In the genomic region with DNA sequence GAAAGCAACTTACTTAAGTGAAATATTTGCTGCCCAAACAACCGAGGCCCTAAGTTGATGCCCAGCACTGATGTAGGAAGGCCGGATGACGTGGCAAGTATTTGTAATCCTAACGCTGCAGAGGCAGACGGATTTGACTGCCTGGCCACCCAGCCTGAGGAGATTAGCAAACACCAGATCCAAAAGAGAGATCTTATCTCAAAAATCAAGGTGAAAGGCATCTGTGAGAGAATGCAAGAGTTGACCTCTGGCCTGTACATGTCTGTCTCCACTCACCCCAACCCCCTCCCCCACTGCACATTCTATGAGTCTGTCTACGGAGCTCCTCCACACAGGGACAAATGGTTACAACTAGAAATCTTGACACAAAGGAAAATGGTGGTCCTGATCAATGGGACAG, we compare ENCODE assay signal across 29 mouse cellular contexts. TPM values are rescaled to one million over a fixed set of nuclear protein-coding genes. Genes with fewer than 3 reads are reported as not detected.
A peak's percentile ranks its signal among the peaks of the same experiment; 100 is the strongest.
DNase-seq lines count a peak whose midpoint lies in the region; ATAC-seq lines count a peak whose summit lies in the region.
"Had no signal": no experiment of that assay in that cellular context is flagged by ENCODE, and none has a peak within 500 bp of the region (broad histone marks: within the 10 kb centered on the region; RNA-seq: fewer than 3 reads in every experiment).

No protein-coding gene starts in this region.

- no peak for ATAC-seq in neural tube, embryonic 15.5 days (ENCODE audit: low FRiP score)
- peak; percentile 64 for ATAC-seq in liver, embryonic 15.5 days (ENCODE audit: insufficient read depth)
- ATAC-seq in inflammation-experienced regulatory T-cells, adult 6 months = no peak
- ATAC-seq in hindbrain, embryonic 11.5 days (ENCODE audit: low FRiP score) = no peak
- ATAC-seq: hindbrain, embryonic 16.5 days; intestine, embryonic 15.5 days; midbrain, embryonic 13.5 days; Patski had no signal

- no peaks in the 10 kb centered on the region for H3K27me3 ChIP-seq in neural tube, embryonic 15.5 days (replicated peaks)
- peaks cover 10% of the 10 kb centered on the region for H3K27me3 ChIP-seq in liver, embryonic 15.5 days
- no peaks in the 10 kb centered on the region for H3K27me3 ChIP-seq in hindbrain, embryonic 11.5 days (ENCODE audit: control insufficient read depth, insufficient read depth, low read length)
- H3K27me3 ChIP-seq: embryonic facial prominence, embryonic 15.5 days; forebrain, embryonic 13.5 days; intestine, embryonic 15.5 days; limb, embryonic 13.5 days; midbrain, embryonic 13.5 days; Patski had no signal

- no peak overlapping the region for H3K9ac ChIP-seq in neural tube, embryonic 15.5 days (replicated peaks)
- no peak overlapping the region for H3K9ac ChIP-seq in liver, embryonic 15.5 days
- no peak overlapping the region for H3K9ac ChIP-seq in hindbrain, embryonic 11.5 days (ENCODE audit: low read depth, low read length)
- H3K9ac ChIP-seq: embryonic facial prominence, embryonic 15.5 days; forebrain, embryonic 13.5 days; intestine, embryonic 15.5 days; limb, embryonic 13.5 days; lung, embryonic 14.5 days; midbrain, embryonic 13.5 days had no signal

- H3K9me3 ChIP-seq in neural tube, embryonic 15.5 days (replicated peaks) = no peaks in the 10 kb centered on the region
- H3K9me3 ChIP-seq in liver, embryonic 15.5 days (replicated peaks) = no peaks in the 10 kb centered on the region
- no peaks in the 10 kb centered on the region for H3K9me3 ChIP-seq in hindbrain, embryonic 11.5 days (ENCODE audit: control insufficient read depth, low read length)
- H3K9me3 ChIP-seq: embryonic facial prominence, embryonic 15.5 days; forebrain, embryonic 13.5 days; G1E; hindbrain, embryonic 10.5 days; intestine, embryonic 15.5 days; limb, embryonic 13.5 days; midbrain, embryonic 13.5 days had no signal

- H3K27ac ChIP-seq in neural tube, embryonic 15.5 days (replicated peaks) = no peak overlapping the region
- no peak overlapping the region for H3K27ac ChIP-seq in liver, embryonic 15.5 days (replicated peaks)
- no peak overlapping the region for H3K27ac ChIP-seq in hindbrain, embryonic 11.5 days (ENCODE audit: low read depth, low read length)
- H3K27ac ChIP-seq: embryonic facial prominence, embryonic 15.5 days; forebrain, embryonic 13.5 days; hindbrain, embryonic 10.5 days; intestine, embryonic 15.5 days; kidney, postnatal 0 days; limb, embryonic 13.5 days; midbrain, embryonic 13.5 days had no signal

- H3K4me3 ChIP-seq in neural tube, embryonic 15.5 days (replicated peaks) = no peak overlapping the region
- H3K4me3 ChIP-seq in liver, embryonic 15.5 days (replicated peaks) = no peak overlapping the region
- no peak overlapping the region for H3K4me3 ChIP-seq in hindbrain, embryonic 11.5 days (ENCODE audit: low read depth, low read length)
- H3K4me3 ChIP-seq: embryonic facial prominence, embryonic 15.5 days; forebrain, embryonic 13.5 days; hindbrain, embryonic 10.5 days; intestine, embryonic 15.5 days; limb, embryonic 13.5 days; midbrain, embryonic 13.5 days had no signal

- H3K4me2 ChIP-seq in neural tube, embryonic 15.5 days = no peak overlapping the region
- no peak overlapping the region for H3K4me2 ChIP-seq in liver, embryonic 15.5 days
- no peak overlapping the region for H3K4me2 ChIP-seq in hindbrain, embryonic 11.5 days (replicated peaks; ENCODE audit: low read depth, low read length)
- H3K4me2 ChIP-seq: embryonic facial prominence, embryonic 15.5 days; forebrain, embryonic 13.5 days; intestine, embryonic 15.5 days; limb, embryonic 13.5 days; lung, embryonic 14.5 days; midbrain, embryonic 13.5 days had no signal

- H3K4me1 ChIP-seq in neural tube, embryonic 15.5 days = 0 out of 2 replicates have a peak, but pooled peaks cover 7% of the 10 kb centered on the region
- peaks cover 4% of the 10 kb centered on the region; the same call in 1 of the 2 replicates for H3K4me1 ChIP-seq in liver, embryonic 15.5 days (replicated peaks)
- no peaks in the 10 kb centered on the region for H3K4me1 ChIP-seq in hindbrain, embryonic 11.5 days (replicated peaks; ENCODE audit: control insufficient read depth, insufficient read depth, low read length)
- H3K4me1 ChIP-seq: midbrain, embryonic 13.5 days had no signal

- DNase-seq in embryo, embryonic 10 days (ENCODE audit: low spot score) = peak; percentile 44
- DNase-seq in embryo, embryonic 9.5 days (ENCODE audit: extremely low spot score) = no peak
- peak; percentile 12 for DNase-seq in neural tube, embryonic 10.5 days (ENCODE audit: extremely low spot score, low spot score)
- DNase-seq in hindbrain, embryonic 11.5 days (ENCODE audit: low spot score) = no peak
- DNase-seq: adrenal gland, postnatal 36 days; cerebellum, adult 2 months; cerebellum, postnatal 14 days; gastrocnemius, postnatal 14 days; heart, postnatal 14 days; kidney, adult 2 months; kidney, postnatal 4 days; lung, embryonic 14.5 days; lung, postnatal 36 days; spleen, adult 18-20 months; thymus, adult 18-20 months; thymus, postnatal 25 days had no signal

- H3K36me3 ChIP-seq in neural tube, embryonic 15.5 days = no peaks in the 10 kb centered on the region
- no peaks in the 10 kb centered on the region for H3K36me3 ChIP-seq in liver, embryonic 15.5 days (replicated peaks)
- H3K36me3 ChIP-seq in hindbrain, embryonic 11.5 days (ENCODE audit: control insufficient read depth, insufficient read depth, low read length) = no peaks in the 10 kb centered on the region
- H3K36me3 ChIP-seq: embryonic facial prominence, embryonic 15.5 days; G1E; hindbrain, embryonic 10.5 days; intestine, embryonic 15.5 days; limb, embryonic 13.5 days; midbrain, embryonic 13.5 days had no signal

- WGBS in neural tube, embryonic 15.5 days = 91% methylated on average over 6 of the region's 6 CpGs
- 64% methylated on average over 6 of the region's 6 CpGs for WGBS in liver, embryonic 15.5 days (ENCODE audit: insufficient replicate concordance)
- WGBS in hindbrain, embryonic 11.5 days = 89% methylated on average over 6 of the region's 6 CpGs

RNA-seq across cellular contexts. Expression of a gene that starts 22.9 kb away (rescaled TPM):
- 30.8 and 35.0 TPM in 2 replicates for polyA plus RNA-seq in neural tube, embryonic 15.5 days (2015; fragmentation: Nextera tagmentation; extraction: Ambion mirVana)
- polyA plus RNA-seq in liver, embryonic 15.5 days (2015; fragmentation: Nextera tagmentation; extraction: Ambion mirVana) = 32.3 and 34.2 TPM in 2 replicates
- polyA plus RNA-seq in inflammation-experienced regulatory T-cells, adult 6 months (2017; shearing (Covaris generic)) = 10 to 100 TPM in 2 of 3 experiments, 1 to 10 TPM in 1; 9.4 to 17.1 (median 15.0) TPM
- 27.5 and 31.9 TPM in 2 replicates for polyA plus RNA-seq in hindbrain, embryonic 11.5 days (2014; fragmentation: Nextera tagmentation; extraction: Ambion mirVana)

Comparison
In these comparisons a context has a peak if more than half of its experiments do, and no peak if none do; other contexts are left out.
1. DNase-seq: peak in embryo, embryonic 10 days (single experiment) and neural tube, embryonic 10.5 days (single experiment); none in embryo, embryonic 9.5 days (single experiment) and hindbrain, embryonic 11.5 days (single experiment).